In genomic region chr16:31500532-31500931, GRCm38 (mm10) we compare ENCODE assay signal across 11 mouse cellular contexts.
A peak's percentile ranks its signal among the peaks of the same experiment; 100 is the strongest.
DNase-seq lines count a peak whose midpoint lies in the region; ATAC-seq and TF ChIP-seq lines count a peak whose summit lies in the region.
"Had no signal": no experiment of that assay in that cellular context is flagged by ENCODE, and none has a peak within 500 bp of the region (broad histone marks: within the 10 kb centered on the region; RNA-seq: fewer than 3 reads in every experiment).

No protein-coding gene starts in this region.

- no peaks in the 10 kb centered on the region for H3K4me1 ChIP-seq in kidney, postnatal 0 days (replicated peaks; ENCODE audit: insufficient read depth, low read length)
- H3K4me1 ChIP-seq in kidney, embryonic 16.5 days (ENCODE audit: insufficient read depth, low read length): no peaks in the 10 kb centered on the region
- H3K4me1 ChIP-seq in embryonic facial prominence, embryonic 13.5 days: peaks cover 65% of the 10 kb centered on the region
- H3K4me1 ChIP-seq in limb, embryonic 11.5 days (ENCODE audit: control insufficient read depth, insufficient read depth, low read length): peaks cover 37% of the 10 kb centered on the region

- no peaks in the 10 kb centered on the region for H3K36me3 ChIP-seq in kidney, postnatal 0 days (ENCODE audit: insufficient read depth, low read length)
- no peaks in the 10 kb centered on the region for H3K36me3 ChIP-seq in kidney, embryonic 16.5 days (ENCODE audit: insufficient read depth, low read length)
- no peaks in the 10 kb centered on the region for H3K36me3 ChIP-seq in embryonic facial prominence, embryonic 13.5 days
- no peaks in the 10 kb centered on the region for H3K36me3 ChIP-seq in limb, embryonic 11.5 days (ENCODE audit: control insufficient read depth, insufficient read depth, low read length)
- H3K36me3 ChIP-seq: lung, embryonic 15.5 days had no signal

- H3K4me2 ChIP-seq in kidney, postnatal 0 days (ENCODE audit: low read length): no peak overlapping the region
- no peak overlapping the region for H3K4me2 ChIP-seq in kidney, embryonic 16.5 days (replicated peaks; ENCODE audit: low read depth, low read length)
- no peak overlapping the region for H3K4me2 ChIP-seq in embryonic facial prominence, embryonic 13.5 days
- no peak overlapping the region for H3K4me2 ChIP-seq in limb, embryonic 11.5 days (ENCODE audit: low read depth, severe bottlenecking)
- H3K4me2 ChIP-seq: lung, embryonic 15.5 days; midbrain, embryonic 11.5 days had no signal

- peak; percentile 24 for DNase-seq in kidney, postnatal 0 days (ENCODE audit: low spot score)
- peak; percentile 79 for DNase-seq in adrenal gland, adult 8-10 months
- peak; percentile 57 for DNase-seq in limb, embryonic 11.5 days (ENCODE audit: low spot score)
- DNase-seq in layer of hippocampus, adult 8-10 months (ENCODE audit: low spot score in 2 of 2): no peak
- no peak for DNase-seq in layer of hippocampus, postnatal 10 days (ENCODE audit: low spot score in 2 of 2)
- DNase-seq: thymus, postnatal 4 days had no signal

- H3K9ac ChIP-seq in kidney, postnatal 0 days (ENCODE audit: low read depth, low read length): no peak overlapping the region
- H3K9ac ChIP-seq in kidney, embryonic 16.5 days (replicated peaks; ENCODE audit: low read length): no peak overlapping the region
- H3K9ac ChIP-seq in embryonic facial prominence, embryonic 13.5 days: no peak overlapping the region
- H3K9ac ChIP-seq in limb, embryonic 11.5 days (ENCODE audit: low read length): peak overlapping the region; percentile 38; the same call in 1 of the 2 replicates
- H3K9ac ChIP-seq: lung, embryonic 15.5 days had no signal

- H3K4me3 ChIP-seq in kidney, postnatal 0 days (replicated peaks; ENCODE audit: low read depth, low read length): no peak overlapping the region
- H3K4me3 ChIP-seq in kidney, embryonic 16.5 days (ENCODE audit: low read length): no peak overlapping the region
- no peak overlapping the region for H3K4me3 ChIP-seq in embryonic facial prominence, embryonic 13.5 days
- H3K4me3 ChIP-seq in limb, embryonic 11.5 days (ENCODE audit: low read depth, low read length): no peak overlapping the region
- H3K4me3 ChIP-seq: lung, embryonic 15.5 days had no signal

- WGBS in kidney, postnatal 0 days: 68% methylated on average over 3 of the region's 3 CpGs
- WGBS in kidney, embryonic 16.5 days: 65% methylated on average over 3 of the region's 3 CpGs
- 47% methylated on average over 3 of the region's 3 CpGs for WGBS in embryonic facial prominence, embryonic 13.5 days
- 28% methylated on average over 3 of the region's 3 CpGs for WGBS in limb, embryonic 11.5 days

- no peaks in the 10 kb centered on the region for H3K9me3 ChIP-seq in kidney, postnatal 0 days (replicated peaks; ENCODE audit: low read length)
- no peaks in the 10 kb centered on the region for H3K9me3 ChIP-seq in kidney, embryonic 16.5 days (ENCODE audit: low read length)
- H3K9me3 ChIP-seq in embryonic facial prominence, embryonic 13.5 days: no peaks in the 10 kb centered on the region
- H3K9me3 ChIP-seq in limb, embryonic 11.5 days (ENCODE audit: control insufficient read depth, low read length): no peaks in the 10 kb centered on the region
- H3K9me3 ChIP-seq: lung, embryonic 15.5 days had no signal

- H3K27ac ChIP-seq in kidney, postnatal 0 days: no peak overlapping the region
- no peak overlapping the region for H3K27ac ChIP-seq in kidney, embryonic 16.5 days (ENCODE audit: low read length)
- 0 out of 2 replicates have a peak overlapping the region, but pooled peaks have one; percentile 75 for H3K27ac ChIP-seq in embryonic facial prominence, embryonic 13.5 days
- H3K27ac ChIP-seq in limb, embryonic 11.5 days (replicated peaks; ENCODE audit: low read depth, low read length): peak overlapping the region; percentile 63
- H3K27ac ChIP-seq: lung, embryonic 15.5 days had no signal

- no peak for ATAC-seq in kidney, postnatal 0 days (replicated peaks; ENCODE audit: low FRiP score, low read depth)
- ATAC-seq in kidney, embryonic 16.5 days (ENCODE audit: low FRiP score, low TSS enrichment): no peak
- no peak for ATAC-seq in embryonic facial prominence, embryonic 13.5 days (ENCODE audit: insufficient number of reproducible peaks, insufficient read depth, low FRiP score, low TSS enrichment, low read depth)
- no peak; the same call in 1 of the 2 replicates for ATAC-seq in limb, embryonic 11.5 days (ENCODE audit: insufficient number of reproducible peaks, low FRiP score, low TSS enrichment, low read depth)
- ATAC-seq: intestine, postnatal 0 days had no signal

- H3K27me3 ChIP-seq in kidney, postnatal 0 days (ENCODE audit: insufficient read depth, low read length): no peaks in the 10 kb centered on the region
- no peaks in the 10 kb centered on the region for H3K27me3 ChIP-seq in kidney, embryonic 16.5 days (ENCODE audit: insufficient read depth, low read length)
- no peaks in the 10 kb centered on the region for H3K27me3 ChIP-seq in embryonic facial prominence, embryonic 13.5 days
- H3K27me3 ChIP-seq in limb, embryonic 11.5 days (ENCODE audit: control insufficient read depth, insufficient read depth, low read length): no peaks in the 10 kb centered on the region
- H3K27me3 ChIP-seq: lung, embryonic 15.5 days had no signal

- no peak for TF ChIP-seq CTCF in kidney, postnatal 0 days (IDR thresholded peaks at IDR 0.05; ENCODE audit: low read depth)

Comparison
In these comparisons a context has a peak if more than half of its experiments do, and no peak if none do; other contexts are left out.
1. DNase-seq: peak in kidney, postnatal 0 days (single experiment), adrenal gland, adult 8-10 months (single experiment) and limb, embryonic 11.5 days (single experiment); none in layer of hippocampus, adult 8-10 months (0 of 2) and layer of hippocampus, postnatal 10 days (0 of 2).
2. H3K27ac ChIP-seq: peak in embryonic facial prominence, embryonic 13.5 days (single experiment) and limb, embryonic 11.5 days (single experiment); none in kidney, postnatal 0 days (single experiment) and kidney, embryonic 16.5 days (single experiment).